Mouse (Mus musculus) kidney, postnatal 0 days (tissue): ENCODE measurements around the gene Tnks2. TPM values are rescaled to one million over a fixed set of nuclear protein-coding genes. Genes with fewer than 3 reads are reported as not detected.
A peak's percentile ranks its signal among the peaks of the same experiment; 100 is the strongest.

Experiments used
- ATAC-seq: fragments of 200-750 bp; cut with Nextera tagmentation; replicated peaks from 2 replicates; pipeline ENCODE4 v1.8.0; 2017; ENCODE audit warnings: low read depth, moderate number of reproducible peaks, moderate TSS enrichment, moderate library complexity; ENCODE audit not compliant: low FRiP score
- DNase-seq: peaks from one replicate; pipeline ENCODE4 v3.0.0-alpha.2; 2016; ENCODE audit warnings: low spot score
- H3K27ac ChIP-seq: fragments of 300-500 bp; sonication (generic); 2 replicates; pipeline ENCODE4 v1.5.1; 2014; ENCODE audit warnings: mild to moderate bottlenecking
- H3K27me3 ChIP-seq: fragments of 300-500 bp; sonication (generic); 2 replicates; pipeline ENCODE4 v1.6.1; 2014; ENCODE audit warnings: low read length, mixed read lengths; ENCODE audit not compliant: insufficient read depth
- H3K36me3 ChIP-seq: fragments of 300-500 bp; sonication (generic); 2 replicates; pipeline ENCODE4 v1.6.1; 2014; ENCODE audit warnings: low read length, mixed read lengths; ENCODE audit not compliant: insufficient read depth
- H3K4me1 ChIP-seq: fragments of 300-500 bp; sonication (generic); replicated peaks from 2 replicates; pipeline ENCODE4 v1.6.1; 2014; ENCODE audit warnings: antibody characterized with exemption, low read length, mixed read lengths; ENCODE audit not compliant: insufficient read depth
- H3K4me2 ChIP-seq: fragments of 300-500 bp; sonication (generic); 2 replicates; pipeline ENCODE4 v1.6.1; 2014; ENCODE audit warnings: mild to moderate bottlenecking, low read length, moderate library complexity, mixed read lengths
- H3K4me3 ChIP-seq: fragments of 300-500 bp; sonication (generic); replicated peaks from 2 replicates; pipeline ENCODE4 v1.5.1; 2014; ENCODE audit warnings: low read depth, low read length
- H3K9ac ChIP-seq: fragments of 300-500 bp; sonication (generic); 2 replicates; pipeline ENCODE4 v1.6.1; 2014; ENCODE audit warnings: low read depth, low read length
- H3K9me3 ChIP-seq: fragments of 300-500 bp; sonication (generic); replicated peaks from 2 replicates; pipeline ENCODE4 v1.6.1; 2016; ENCODE audit warnings: low read length, inconsistent platforms, mixed read lengths
- CTCF ChIP-seq: IDR thresholded peaks from 2 replicates; pipeline ENCODE4 v1.5.1; 2016; ENCODE audit warnings: antibody characterized with exemption, low read depth, mild to moderate bottlenecking, moderate library complexity
- WGBS: fragments of 180-500 bp; shearing (Covaris S2); extraction: QIAGEN DNeasy Blood & Tissue Kit; methylation state at CpG from one replicate; pipeline ENCODE4 v1.1.7; 2014; 5-methylcytosine and 5-hydroxymethylcytosine counted together
- polyA plus RNA-seq: library from polyadenylated mRNA; unstranded; fragments of >200 nt; fragmentation: Nextera tagmentation; extraction: Ambion mirVana; gene quantifications from 2 replicates; pipeline ENCODE4 v1.2.1, GENCODE M21; 2015

Tnks2 gene
- polyA plus RNA-seq, 1 experiment from 2014 or later, result 38.1 TPM

GRCm38 (mm10) chr19:36918441-36919301, 84.6 kb downstream of the Tnks2 start:
- ATAC-seq (peak; percentile 89), DNase-seq (peak; percentile 82)
- no peaks in the 10 kb centered on the region for H3K27me3 ChIP-seq
- peak; percentile 59 for TF ChIP-seq CTCF
- peaks cover 5% of the 10 kb centered on the region; the same call in 1 of the 2 replicates for H3K4me1 ChIP-seq
- WGBS, result 0% methylated on average over 85 of the region's 85 CpGs
- H3K4me2 ChIP-seq, result peak overlapping the region; percentile 88
- no peaks in the 10 kb centered on the region for H3K9me3 ChIP-seq
- H3K4me3 ChIP-seq, result peak overlapping the region; percentile 70
- H3K9ac ChIP-seq, result peak overlapping the region; percentile 69
- H3K27ac ChIP-seq, result peak overlapping the region; percentile 86
- H3K36me3 ChIP-seq, result no peaks in the 10 kb centered on the region

GRCm38 (mm10) chr19:36919466-36919865, 85.4 kb downstream of the Tnks2 start, which contains the start of gene Fgfbp3:
Gene Fgfbp3, minus strand, starts transcription at chr19:36919615.
- DNase-seq (no peak), ATAC-seq (no peak)
- WGBS, result 14% methylated on average over 12 of the region's 12 CpGs
- no peaks in the 10 kb centered on the region for H3K27me3 ChIP-seq
- H3K36me3 ChIP-seq, result no peaks in the 10 kb centered on the region
- H3K4me2 ChIP-seq, result peak within 1 kb of the TSS; percentile 88
- peak within 1 kb of the TSS; percentile 86 for H3K27ac ChIP-seq
- peak within 1 kb of the TSS; percentile 69 for H3K9ac ChIP-seq
- no peak for TF ChIP-seq CTCF
- H3K9me3 ChIP-seq, result no peaks in the 10 kb centered on the region
- H3K4me3 ChIP-seq, result peak within 1 kb of the TSS; percentile 70
- peaks cover 5% of the 10 kb centered on the region; the same call in 1 of the 2 replicates for H3K4me1 ChIP-seq

GRCm38 (mm10) chr19:36922015-36922414, 88.0 kb downstream of the Tnks2 start:
- Histone ChIP-seq H3K9me3 (no peaks in the 10 kb centered on the region), H3K27me3 (no peaks in the 10 kb centered on the region), H3K4me2 (no peak overlapping the region), H3K9ac (no peak overlapping the region), H3K36me3 (no peaks in the 10 kb centered on the region), H3K27ac (no peak overlapping the region), H3K4me1 (peaks cover 9% of the 10 kb centered on the region; the same call in 1 of the 2 replicates), H3K4me3 (no peak overlapping the region)
- TF ChIP-seq CTCF, result peak; percentile 71
- ATAC-seq, result no peak
- 31% methylated on average over 2 of the region's 2 CpGs for WGBS
- DNase-seq, result peak; percentile 85

- TF ChIP-seq CTCF, result no peak
- no peaks in the 10 kb centered on the region for H3K9me3 ChIP-seq
- ATAC-seq (no peak), DNase-seq (no peak)
- peaks cover 12% of the 10 kb centered on the region; the same call in 1 of the 2 replicates for H3K4me1 ChIP-seq
- WGBS, result 70% methylated on average over 3 of the region's 3 CpGs
- no peaks in the 10 kb centered on the region for H3K27me3 ChIP-seq
- H3K27ac ChIP-seq, result no peak overlapping the region
- no peak overlapping the region for H3K9ac ChIP-seq
- no peaks in the 10 kb centered on the region for H3K36me3 ChIP-seq
- H3K4me3 ChIP-seq, result no peak overlapping the region
- no peak overlapping the region for H3K4me2 ChIP-seq
These were observed 88.9 kb downstream of the Tnks2 start for GRCm38 (mm10) chr19:36922936-36923335.

- Histone ChIP-seq H3K36me3 (no peaks in the 10 kb centered on the region), H3K4me1 (peaks cover 7% of the 10 kb centered on the region; the same call in 1 of the 2 replicates), H3K9ac (peak within 1 kb of the TSS; percentile 72), H3K4me3 (peak within 1 kb of the TSS; percentile 74), H3K27me3 (no peaks in the 10 kb centered on the region), H3K4me2 (peak within 1 kb of the TSS; percentile 59), H3K9me3 (no peaks in the 10 kb centered on the region), H3K27ac (peak within 1 kb of the TSS; percentile 92)
- peak; percentile 96 for ATAC-seq
- under 1% methylated on average over 92 of the region's 98 CpGs for WGBS
- peak; percentile 88 for DNase-seq
- TF ChIP-seq CTCF, result peak; percentile 6; the same call in 1 of the 2 replicates
These were observed 91.9 kb downstream of the Tnks2 start, which contains the start of gene Btaf1 for GRCm38 (mm10) chr19:36925671-36926552. Gene Btaf1, plus strand, starts transcription at chr19:36926079.
